Mouse (Mus musculus) left cerebral cortex, postnatal 25 days (tissue): Measurements from ENCODE around the gene Tmem181a. TPM values are rescaled to one million over a fixed set of nuclear protein-coding genes. Genes with fewer than 3 reads are reported as not detected.

Source experiments
- total RNA-seq, 2 experiments: library from RNA; stranded (reverse); gene quantifications; 2 replicates each; pipeline ENCODE4 v1.2.3; 2021

The Tmem181a gene
- total RNA-seq, 2 experiments from 2014 or later: 70.0 to 71.7 TPM

Other genes starting within 250 kb of the Tmem181a start
- gene Serac1, start 177.1 kb upstream of the Tmem181a start, total RNA-seq: 10 to 100 TPM; 17.1 to 18.7 TPM
- gene Gtf2h5, start 177.1 kb upstream of the Tmem181a start, total RNA-seq: 100 to 1,000 TPM; 117 to 120 TPM
- 100 to 1,000 TPM; 263 to 279 TPM for gene Tulp4, start 150.4 kb upstream of the Tmem181a start, total RNA-seq
- 10 to 100 TPM; 12.8 to 13.2 TPM for gene Dynlt1a, start 60.6 kb downstream of the Tmem181a start, total RNA-seq
- 10 to 100 TPM; 59.2 to 67.9 TPM for gene Dynlt1b, start 173.3 kb downstream of the Tmem181a start, total RNA-seq